Mouse (Mus musculus) stomach, embryonic 16.5 days (tissue): ENCODE measurements around the gene Ncor2. TPM values are rescaled to one million over a fixed set of nuclear protein-coding genes. Genes with fewer than 3 reads are reported as not detected.
A peak's percentile ranks its signal among the peaks of the same experiment; 100 is the strongest.

Source experiments
- ATAC-seq: fragments of 200-750 bp; cut with Nextera tagmentation; 2 replicates; pipeline ENCODE4 v1.8.0; 2017; ENCODE audit warnings: moderate number of reproducible peaks, moderate TSS enrichment; ENCODE audit not compliant: insufficient read depth, low FRiP score
- H3K27ac ChIP-seq: fragments of 300-500 bp; sonication (generic); 2 replicates; pipeline ENCODE4 v1.5.1; 2014; ENCODE audit warnings: low read length
- H3K27me3 ChIP-seq: fragments of 300-500 bp; sonication (generic); 2 replicates; pipeline ENCODE4 v1.6.1; 2014; ENCODE audit warnings: low read length, control low read depth, mixed read lengths; ENCODE audit not compliant: control insufficient read depth, insufficient read depth
- H3K36me3 ChIP-seq: fragments of 300-500 bp; sonication (generic); 2 replicates; pipeline ENCODE4 v1.6.1; 2014; ENCODE audit warnings: low read length; ENCODE audit not compliant: control insufficient read depth, insufficient read depth
- H3K4me1 ChIP-seq: fragments of 300-500 bp; sonication (generic); 2 replicates; pipeline ENCODE4 v1.6.1; 2014; ENCODE audit warnings: low read length, control low read depth, mixed read lengths; ENCODE audit not compliant: control insufficient read depth, insufficient read depth
- H3K4me2 ChIP-seq: fragments of 300-500 bp; sonication (generic); 2 replicates; pipeline ENCODE4 v1.6.1; 2014; ENCODE audit warnings: low read depth, low read length, mixed read lengths
- H3K4me3 ChIP-seq: fragments of 300-500 bp; sonication (generic); replicated peaks from 2 replicates; pipeline ENCODE4 v1.5.1; 2014; ENCODE audit warnings: mild to moderate bottlenecking, low read length
- H3K9ac ChIP-seq: fragments of 300-500 bp; sonication (generic); 2 replicates; pipeline ENCODE4 v1.6.1; 2014; ENCODE audit warnings: low read length
- H3K9me3 ChIP-seq: fragments of 300-500 bp; sonication (generic); replicated peaks from 2 replicates; pipeline ENCODE4 v1.6.1; 2016; ENCODE audit warnings: low read length, control low read depth; ENCODE audit not compliant: control insufficient read depth
- WGBS: fragments of 180-500 bp; shearing (Covaris S2); extraction: QIAGEN DNeasy Blood & Tissue Kit; methylation state at CpG from one replicate; pipeline ENCODE4 v1.1.7; 2014; 5-methylcytosine and 5-hydroxymethylcytosine counted together
- polyA plus RNA-seq: library from polyadenylated mRNA; unstranded; fragments of >200 nt; fragmentation: Nextera tagmentation; extraction: Ambion mirVana; gene quantifications from 2 replicates; pipeline ENCODE4 v1.2.1, GENCODE M21; 2015

The Ncor2 gene
- polyA plus RNA-seq, 1 experiment from 2014 or later = 24.6 TPM

- Histone ChIP-seq H3K4me3 (no peak overlapping the region), H3K9me3 (no peaks in the 10 kb centered on the region), H3K9ac (no peak overlapping the region), H3K27me3 (no peaks in the 10 kb centered on the region), H3K27ac (no peak overlapping the region), H3K4me1 (no peaks in the 10 kb centered on the region), H3K4me2 (no peak overlapping the region), H3K36me3 (peaks cover 32% of the 10 kb centered on the region)
- ATAC-seq = no peak
- WGBS = 69% methylated on average over 15 of the region's 15 CpGs
Observed at GRCm38 (mm10) chr5:125017332-125017731, 161.7 kb downstream of the Ncor2 start.

GRCm38 (mm10) chr5:125016421-125017242 is 162.4 kb downstream of the Ncor2 start:
- H3K4me1 ChIP-seq = no peaks in the 10 kb centered on the region
- H3K4me2 ChIP-seq = no peak overlapping the region
- no peaks in the 10 kb centered on the region for H3K27me3 ChIP-seq
- no peak overlapping the region for H3K27ac ChIP-seq
- no peaks in the 10 kb centered on the region for H3K9me3 ChIP-seq
- WGBS = 83% methylated on average over 17 of the region's 17 CpGs
- H3K4me3 ChIP-seq = no peak overlapping the region
- no peak overlapping the region for H3K9ac ChIP-seq
- ATAC-seq = no peak
- peaks cover 32% of the 10 kb centered on the region for H3K36me3 ChIP-seq

- H3K4me1 ChIP-seq = no peaks in the 10 kb centered on the region
- H3K9me3 ChIP-seq = no peaks in the 10 kb centered on the region
- H3K9ac ChIP-seq = 0 out of 2 replicates have a peak overlapping the region, but pooled peaks have one; percentile 19
- H3K27ac ChIP-seq = no peak overlapping the region
- H3K27me3 ChIP-seq = no peaks in the 10 kb centered on the region
- peaks cover 32% of the 10 kb centered on the region for H3K36me3 ChIP-seq
- H3K4me2 ChIP-seq = no peak overlapping the region
- 86% methylated on average over 9 of the region's 9 CpGs for whole genome bisulfite sequencing
- H3K4me3 ChIP-seq = no peak overlapping the region
- no peak for ATAC-seq
Observed at GRCm38 (mm10) chr5:125015576-125015975, 163.4 kb downstream of the Ncor2 start.

- peaks cover 32% of the 10 kb centered on the region for H3K36me3 ChIP-seq
- no peak for ATAC-seq
- no peak overlapping the region for H3K4me3 ChIP-seq
- no peaks in the 10 kb centered on the region for H3K27me3 ChIP-seq
- 89% methylated on average over 3 of the region's 3 CpGs for WGBS
- H3K9me3 ChIP-seq = no peaks in the 10 kb centered on the region
- no peaks in the 10 kb centered on the region for H3K4me1 ChIP-seq
- H3K27ac ChIP-seq = no peak overlapping the region
- H3K4me2 ChIP-seq = no peak overlapping the region
- 0 out of 2 replicates have a peak overlapping the region, but pooled peaks have one; percentile 19 for H3K9ac ChIP-seq
Observed at GRCm38 (mm10) chr5:125015066-125015465, 164.0 kb downstream of the Ncor2 start.

- Histone ChIP-seq H3K9me3 (no peaks in the 10 kb centered on the region), H3K27ac (no peak overlapping the region), H3K4me3 (no peak overlapping the region), H3K36me3 (peaks cover 32% of the 10 kb centered on the region), H3K4me1 (no peaks in the 10 kb centered on the region), H3K9ac (no peak overlapping the region), H3K4me2 (no peak overlapping the region), H3K27me3 (no peaks in the 10 kb centered on the region)
- 51% methylated on average over 7 of the region's 7 CpGs for WGBS
- no peak for ATAC-seq
Observed at GRCm38 (mm10) chr5:125014497-125014896, 164.5 kb downstream of the Ncor2 start.

GRCm38 (mm10) chr5:125011628-125012027 is 167.4 kb downstream of the Ncor2 start:
- 86% methylated on average over 8 of the region's 8 CpGs for WGBS
- Histone ChIP-seq H3K4me3 (no peak overlapping the region), H3K36me3 (peaks cover 14% of the 10 kb centered on the region), H3K4me1 (peaks cover 4% of the 10 kb centered on the region), H3K4me2 (no peak overlapping the region), H3K9me3 (no peaks in the 10 kb centered on the region), H3K27ac (no peak overlapping the region), H3K9ac (no peak overlapping the region), H3K27me3 (no peaks in the 10 kb centered on the region)
- ATAC-seq = no peak

- Histone ChIP-seq H3K4me3 (no peak overlapping the region), H3K36me3 (0 out of 2 replicates have a peak, but pooled peaks cover 11% of the 10 kb centered on the region), H3K27me3 (no peaks in the 10 kb centered on the region), H3K27ac (no peak overlapping the region), H3K4me1 (peaks cover 9% of the 10 kb centered on the region), H3K9me3 (no peaks in the 10 kb centered on the region), H3K4me2 (no peak overlapping the region), H3K9ac (no peak overlapping the region)
- no peak for ATAC-seq
- WGBS = 91% methylated on average over 24 of the region's 24 CpGs
Observed at GRCm38 (mm10) chr5:125011166-125011565, 167.9 kb downstream of the Ncor2 start.

GRCm38 (mm10) chr5:125006896-125007295 is 172.1 kb downstream of the Ncor2 start:
- no peak for ATAC-seq
- 40% methylated on average over 5 of the region's 5 CpGs for WGBS

GRCm38 (mm10) chr5:125005871-125006652 is 173.0 kb downstream of the Ncor2 start:
- ATAC-seq = peak; percentile 3; the same call in 1 of the 2 replicates
- 41% methylated on average over 9 of the region's 9 CpGs for WGBS
- Histone ChIP-seq H3K36me3 (no peaks in the 10 kb centered on the region), H3K4me2 (no peak overlapping the region), H3K9ac (0 out of 2 replicates have a peak overlapping the region, but pooled peaks have one; percentile 40), H3K27ac (no peak overlapping the region), H3K9me3 (no peaks in the 10 kb centered on the region), H3K27me3 (peaks cover 12% of the 10 kb centered on the region; the same call in 1 of the 2 replicates), H3K4me1 (peaks cover 34% of the 10 kb centered on the region), H3K4me3 (no peak overlapping the region)

More at GRCm38 (mm10) chr5:125006896-125007295, 172.1 kb downstream of the Ncor2 start:
- no peak overlapping the region for H3K9ac ChIP-seq
- peaks cover 12% of the 10 kb centered on the region; the same call in 1 of the 2 replicates for H3K27me3 ChIP-seq
- H3K9me3 ChIP-seq = no peaks in the 10 kb centered on the region
- no peak overlapping the region for H3K4me3 ChIP-seq
- no peak overlapping the region for H3K27ac ChIP-seq
- no peak overlapping the region for H3K4me2 ChIP-seq
- no peaks in the 10 kb centered on the region for H3K36me3 ChIP-seq
- H3K4me1 ChIP-seq = peaks cover 34% of the 10 kb centered on the region
